Mouse (Mus musculus) frontal cortex, postnatal 36 days (tissue): Measurements from ENCODE around the gene Islr2.

Source experiments
- DNase-seq, 2 experiments: peaks; one replicate each; pipeline ENCODE4 v3.0.0; 2022; ENCODE audit warnings: low spot score in 2 of 2

The Islr2 gene

DNA sequence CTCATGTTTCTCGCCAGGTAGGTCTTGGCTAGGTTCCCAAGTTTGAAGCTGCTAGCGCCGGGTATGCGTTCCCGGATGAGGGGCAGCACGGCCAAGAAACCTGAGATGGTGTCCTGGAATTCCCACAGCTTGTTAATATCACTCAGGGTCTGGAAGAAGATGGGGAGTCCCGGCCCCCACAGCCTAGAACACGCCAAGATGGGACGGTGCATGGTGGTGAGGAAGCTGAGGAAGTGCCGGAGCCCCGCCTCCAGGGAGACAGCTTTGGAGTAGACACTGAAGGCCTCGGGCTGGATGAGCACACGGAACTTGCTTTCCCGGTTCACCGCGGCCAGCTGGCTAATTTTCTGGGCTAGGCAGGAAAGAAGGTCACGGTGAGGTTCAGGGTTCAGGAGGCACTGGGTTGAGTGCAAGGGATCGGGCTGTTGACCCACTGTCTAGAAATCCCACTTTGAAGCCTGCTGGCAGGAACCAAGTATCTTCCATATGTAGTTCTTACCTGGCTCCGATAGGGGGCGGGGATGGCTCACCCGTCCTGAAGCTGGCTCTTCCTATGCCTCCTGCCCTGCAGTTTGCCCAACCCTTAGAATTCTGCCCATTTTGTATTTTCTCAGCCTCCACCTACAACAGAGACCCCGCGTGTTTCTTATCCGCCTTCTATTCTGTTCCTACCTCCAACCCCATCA is 16.2 kb upstream of the Islr2 start:
- DNase-seq, result peak in 1 of 2 experiments; percentile 36

GRCm38 (mm10) chr9:58218539-58218938 is 14.4 kb upstream of the Islr2 start:
- DNase-seq, result no peak

DNA sequence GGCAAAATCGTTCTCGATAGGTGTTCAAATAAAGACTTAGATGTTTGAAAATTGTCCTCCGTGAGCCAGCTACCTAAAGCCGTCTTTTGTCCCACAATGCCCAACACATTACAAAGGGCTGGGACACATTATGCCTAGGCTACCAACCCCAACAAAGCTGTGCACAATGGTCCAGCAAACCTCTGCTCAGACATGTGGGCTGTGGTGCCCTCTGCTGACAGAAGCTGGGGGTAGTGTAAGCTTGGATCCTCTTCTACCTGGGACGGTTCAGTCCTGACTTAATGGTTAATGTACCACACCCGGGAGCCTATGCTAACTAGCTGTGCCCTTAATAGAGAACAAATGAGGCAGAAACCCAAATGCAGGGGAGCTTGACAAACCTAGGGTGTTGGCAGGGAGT is 12.3 kb upstream of the Islr2 start:
- peak; percentile 32 to 33 for DNase-seq

DNA sequence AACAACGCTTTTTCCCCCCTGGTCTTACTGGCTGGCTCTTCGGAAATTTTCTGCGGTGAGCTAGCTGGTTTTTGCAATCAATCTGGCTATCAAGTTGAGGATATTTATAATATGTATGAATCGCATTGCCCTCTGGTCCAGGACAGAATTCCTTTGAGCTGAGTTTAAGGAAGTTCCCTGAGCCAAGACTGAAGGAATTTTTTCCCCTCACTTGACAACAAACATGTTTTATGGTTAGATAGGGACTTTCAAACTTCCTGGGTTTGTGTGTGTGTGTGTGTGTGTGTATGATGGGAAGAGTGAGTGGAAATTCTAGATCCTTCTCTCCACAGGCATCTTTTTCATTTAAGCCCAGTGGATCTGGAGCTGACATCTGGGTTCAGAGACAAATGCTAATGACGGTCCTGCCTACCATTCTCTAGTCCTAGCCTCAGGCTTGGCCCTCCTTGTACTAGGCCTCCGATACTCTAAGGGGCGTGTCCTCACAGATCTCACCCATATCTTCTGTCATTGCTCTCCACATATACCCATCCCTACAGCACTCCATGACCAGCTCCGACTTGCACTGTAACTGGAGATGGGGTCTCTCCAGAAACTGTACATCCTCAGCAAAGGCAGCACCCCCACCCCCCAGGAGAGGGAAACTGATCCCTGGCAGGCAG is 10.5 kb upstream of the Islr2 start:
- DNase-seq, result no peak

GRCm38 (mm10) chr9:58213865-58214264 is 9.7 kb upstream of the Islr2 start:
- no peak for DNase-seq

DNA sequence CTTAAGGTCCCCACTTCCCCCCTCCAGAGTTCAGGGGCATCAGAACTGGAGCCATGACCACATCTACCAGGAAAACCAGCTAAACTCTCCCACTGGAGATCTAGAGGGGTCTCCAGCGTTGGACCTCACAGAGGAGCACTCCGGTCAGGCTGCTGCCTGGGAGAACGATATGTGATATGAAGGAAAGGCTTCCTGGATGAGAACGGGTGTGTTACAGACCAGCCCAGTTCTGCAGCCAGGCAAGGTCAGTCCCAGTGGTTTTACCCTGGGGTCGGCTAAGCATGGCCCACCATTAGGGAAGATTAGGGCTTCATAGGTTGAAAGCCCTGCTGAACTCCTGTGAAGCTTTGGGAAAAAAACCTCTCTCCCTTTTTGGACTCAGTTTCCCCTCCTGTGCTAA is 9.3 kb upstream of the Islr2 start:
- DNase-seq, result no peak

- DNase-seq, result no peak
These were observed 6.1 kb upstream of the Islr2 start for GRCm38 (mm10) chr9:58210304-58210627.

- DNase-seq, result peak; percentile 17 to 46
These were observed 5.6 kb upstream of the Islr2 start for GRCm38 (mm10) chr9:58209462-58210303.

DNA sequence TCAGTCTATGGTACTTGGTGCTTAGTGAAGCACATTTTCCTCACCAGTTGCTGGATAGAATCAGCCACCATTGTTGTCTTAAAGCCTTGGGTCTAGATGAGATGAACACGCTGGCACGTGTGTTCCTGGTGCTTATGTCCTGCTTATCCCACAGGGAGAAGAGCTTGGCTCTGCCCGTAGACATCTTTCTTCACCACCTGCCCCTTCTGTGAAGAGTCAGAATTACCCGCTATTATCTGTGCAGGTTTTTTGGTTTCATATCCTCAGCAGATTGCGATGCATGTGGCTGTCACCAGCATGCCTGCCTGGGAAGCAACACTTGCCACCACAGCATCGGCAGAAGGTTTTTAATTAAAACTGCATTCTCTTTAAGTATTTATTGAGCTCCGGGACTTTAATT is 1.9 kb upstream of the Islr2 start:
- no peak for DNase-seq

GRCm38 (mm10) chr9:58204448-58205000 is 405 bp upstream of the Islr2 start:
- peak; percentile 87 to 91 for DNase-seq

- peak; percentile 71 to 73 for DNase-seq
These were observed 1.3 kb downstream of the Islr2 start for GRCm38 (mm10) chr9:58202676-58203453.

DNA sequence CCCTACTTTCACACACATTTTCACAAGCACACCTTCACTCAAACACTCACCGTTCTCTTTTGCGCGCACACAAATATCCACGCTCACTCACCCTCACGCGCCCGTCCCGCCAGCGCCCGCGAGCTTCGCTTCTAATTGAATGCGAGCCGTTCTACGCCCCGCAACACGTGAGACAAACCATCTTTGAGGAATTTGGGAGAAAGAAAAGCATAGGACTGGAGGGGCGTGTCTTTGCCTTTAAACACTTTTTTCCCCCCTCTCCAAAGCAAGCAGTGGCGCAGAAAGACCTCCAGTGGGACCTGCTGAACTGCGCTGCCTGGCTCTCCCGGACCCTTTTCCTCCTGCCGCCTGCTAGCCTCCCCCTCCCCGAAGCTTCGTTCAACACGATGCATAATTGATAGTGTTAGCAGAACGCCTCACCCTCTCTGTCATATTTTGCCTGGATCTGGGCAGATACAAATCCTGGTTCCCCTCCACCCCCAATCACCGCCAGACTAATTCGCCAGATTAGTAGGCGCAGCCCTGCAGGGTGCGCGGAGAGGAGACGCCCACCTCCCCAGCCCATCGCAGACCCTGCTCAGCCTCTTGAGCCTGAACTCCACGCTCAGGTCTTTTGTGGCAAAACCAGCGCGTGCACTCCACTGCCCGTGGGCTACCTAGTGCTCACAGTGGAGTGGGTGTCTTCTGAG is 2.1 kb downstream of the Islr2 start:
- peak in 1 of 2 experiments; percentile 52 for DNase-seq

GRCm38 (mm10) chr9:58201091-58201842 is 2.9 kb downstream of the Islr2 start:
- peak in 1 of 2 experiments; percentile 64 for DNase-seq

DNA sequence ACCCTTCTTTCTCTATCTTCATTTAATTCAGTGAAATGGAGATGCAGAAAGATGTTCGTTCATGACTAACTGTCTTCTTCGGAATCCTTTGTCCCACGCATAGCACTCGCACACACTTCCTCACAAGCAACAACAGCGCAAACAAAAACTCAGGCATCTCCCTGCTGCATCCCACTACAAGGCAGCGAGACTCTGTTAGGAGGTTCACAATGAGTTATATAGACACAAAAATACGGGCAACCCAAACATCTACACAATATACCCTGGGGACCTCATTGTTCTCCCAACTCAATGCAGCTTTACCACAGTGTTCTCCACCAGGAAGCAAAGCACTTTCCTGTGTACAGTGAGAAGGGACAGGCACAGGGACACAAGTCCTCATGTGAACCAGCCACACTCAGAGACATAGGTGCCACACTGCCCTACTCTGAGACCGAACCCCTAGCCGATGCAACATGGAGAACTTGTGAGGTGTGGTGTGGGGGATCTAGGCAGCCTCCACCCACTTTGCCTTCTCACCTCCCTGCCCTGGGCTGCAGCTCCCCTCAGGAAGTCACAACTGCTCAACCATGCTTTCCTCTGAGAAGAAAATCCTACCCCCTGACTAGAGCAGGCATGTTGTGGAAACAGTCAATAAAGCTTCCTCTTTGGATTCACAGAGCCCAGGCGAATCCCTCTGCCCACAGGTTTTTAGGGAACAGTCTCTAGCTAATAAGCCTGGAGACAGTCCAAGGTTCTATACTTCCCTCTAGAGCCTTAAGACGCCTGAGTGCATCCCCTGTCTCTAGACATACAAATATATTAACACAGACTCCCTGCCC is 3.6 kb downstream of the Islr2 start:
- DNase-seq, result peak in 1 of 2 experiments; percentile 41

GRCm38 (mm10) chr9:58199381-58200269 is 4.5 kb downstream of the Islr2 start:
- DNase-seq, result peak in 1 of 2 experiments; percentile 50

GRCm38 (mm10) chr9:58198801-58199371 is 5.2 kb downstream of the Islr2 start:
- DNase-seq, result peak; percentile 34 to 55

GRCm38 (mm10) chr9:58197781-58198701 is 6.1 kb downstream of the Islr2 start:
- DNase-seq, result peak; percentile 69 to 77
